ENCODE assay signal across 12 mouse cellular contexts in the genomic region with DNA sequence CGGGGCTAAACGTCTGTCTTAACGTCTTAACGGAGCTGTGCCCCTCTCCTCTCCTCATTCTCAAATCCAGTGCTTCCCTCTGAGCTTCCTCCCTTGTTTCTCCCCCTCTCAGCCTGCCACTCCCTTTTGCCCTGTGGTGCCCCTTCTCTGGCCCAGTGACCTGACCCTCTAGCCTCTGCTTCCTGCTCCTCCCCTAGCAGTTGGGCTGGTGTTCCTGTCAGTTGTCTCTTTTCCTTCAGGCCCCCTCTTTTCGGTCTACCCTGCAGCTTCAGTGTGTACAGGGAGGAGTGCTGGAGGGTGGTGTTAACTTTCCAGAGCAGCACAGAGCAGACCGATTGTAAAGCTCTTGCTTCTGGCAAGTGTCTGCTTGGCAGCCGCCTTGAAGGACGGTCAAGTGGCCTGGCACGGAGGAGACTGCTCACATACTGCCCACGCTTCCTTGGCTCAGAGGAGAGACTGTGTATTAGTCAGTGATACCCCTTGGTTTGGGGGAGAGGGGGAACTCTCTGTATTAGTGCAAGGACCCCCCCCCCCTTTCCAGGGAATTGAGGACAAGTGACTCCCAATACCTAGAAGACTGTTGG. TPM values are rescaled to one million over a fixed set of nuclear protein-coding genes. Genes with fewer than 3 reads are reported as not detected.
DNase-seq lines count a peak whose midpoint lies in the region.
"Had no signal": no experiment of that assay in that cellular context is flagged by ENCODE, and none has a peak within 500 bp of the region (broad histone marks: within the 10 kb centered on the region; RNA-seq: fewer than 3 reads in every experiment).

No protein-coding gene starts in this region.

- peak; percentile 47 for DNase-seq in gastrocnemius, adult 18-20 months (ENCODE audit: low spot score)
- no peak for DNase-seq in gastrocnemius, postnatal 4 days (ENCODE audit: low spot score in 2 of 2)
- peak; percentile 48 for DNase-seq in left cerebral cortex, postnatal 4 days
- DNase-seq in left cerebral cortex, adult 18-20 months (ENCODE audit: low spot score in 2 of 2) = no peak
- peak; percentile 39 for DNase-seq in embryo, embryonic 9.5 days (ENCODE audit: extremely low spot score)
- DNase-seq in heart, postnatal 36 days = peak; percentile 31 to 46
- no peak for DNase-seq in yolk sac, embryonic 10.5 days (ENCODE audit: low spot score)
- DNase-seq in layer of hippocampus, adult 11-12 months (ENCODE audit: low spot score) = no peak
- DNase-seq: adrenal gland, postnatal 25 days; kidney, postnatal 14 days; right cerebral cortex, postnatal 25 days had no signal

- intact Hi-C loops in left cerebral cortex, postnatal 4 days (cut with DNase I) = no loop called here
- intact Hi-C loops in heart, postnatal 36 days (cut with DNase I) = no loop called here

RNA-seq across cellular contexts. Expression of a gene that starts 16.3 kb away (rescaled TPM):
- under 1 TPM in 1 of 2 experiments, not detected in 1; 0.26 TPM for total RNA-seq in gastrocnemius, adult 18-20 months (2021)
- under 1 TPM; 0.10 to 0.54 TPM for total RNA-seq in gastrocnemius, postnatal 4 days (2021)
- 1 to 10 TPM; 1.1 to 1.6 TPM for total RNA-seq in left cerebral cortex, postnatal 4 days (2021)
- total RNA-seq in left cerebral cortex, adult 18-20 months (2021) = 1 to 10 TPM in 1 of 2 experiments, under 1 TPM in 1; 1.00 to 1.2 TPM
- not detected for total RNA-seq in heart, postnatal 36 days (2021)
- total RNA-seq: heart, postnatal 14 days had no signal

RNA-seq across cellular contexts. Expression of a gene that starts 26.6 kb away (rescaled TPM):
- total RNA-seq in gastrocnemius, adult 18-20 months (2021) = under 1 TPM; 0.57 to 0.74 TPM
- 10 to 100 TPM; 20.4 to 26.4 TPM for total RNA-seq in gastrocnemius, postnatal 4 days (2021)
- 10 to 100 TPM; 25.3 to 29.0 TPM for total RNA-seq in left cerebral cortex, postnatal 4 days (2021)
- total RNA-seq in left cerebral cortex, adult 18-20 months (2021) = 10 to 100 TPM; 26.2 to 32.4 TPM
- under 1 TPM in 1 of 2 experiments, not detected in 1; 0.41 TPM for total RNA-seq in heart, postnatal 36 days (2021)

Comparison
In these comparisons a context has a peak if more than half of its experiments do, and no peak if none do; other contexts are left out.
1. DNase-seq: peak in gastrocnemius, adult 18-20 months (single experiment), left cerebral cortex, postnatal 4 days (single experiment), embryo, embryonic 9.5 days (single experiment) and heart, postnatal 36 days (2 of 2); none in gastrocnemius, postnatal 4 days (0 of 2), left cerebral cortex, adult 18-20 months (0 of 2), yolk sac, embryonic 10.5 days (single experiment) and layer of hippocampus, adult 11-12 months (single experiment).
2. RNA of a gene that starts 26.6 kb away (total RNA-seq): 26.2 to 32.4 TPM in left cerebral cortex, adult 18-20 months, 25.3 to 29.0 TPM in left cerebral cortex, postnatal 4 days and 20.4 to 26.4 TPM in gastrocnemius, postnatal 4 days; 0.57 to 0.74 TPM in gastrocnemius, adult 18-20 months and 0.41 TPM in heart, postnatal 36 days; every median in the first group is over 10 times any median in the second.